14 mouse cellular contexts compared by ENCODE assay signal in the genomic region with DNA sequence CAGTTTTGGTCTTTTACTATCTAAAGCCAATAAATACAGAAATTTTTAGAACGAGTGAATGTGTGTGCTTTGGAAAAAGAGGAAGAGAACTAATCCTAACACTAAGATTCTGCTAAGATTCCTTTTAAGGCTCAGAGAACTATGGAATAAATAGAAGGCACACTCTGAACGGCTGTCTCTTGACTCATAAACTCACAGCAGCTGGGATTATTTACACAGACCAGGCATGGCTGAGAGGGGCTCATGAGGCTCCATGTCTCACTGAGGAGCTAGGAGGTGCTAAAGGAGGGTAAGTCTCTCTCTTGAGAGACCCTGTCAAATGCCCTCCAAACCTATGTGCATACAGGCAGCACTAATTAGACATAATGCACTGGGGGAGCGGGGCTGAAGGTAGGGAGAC.
DNase-seq lines count a peak whose midpoint lies in the region; ATAC-seq and TF ChIP-seq lines count a peak whose summit lies in the region.
"Had no signal": no experiment of that assay in that cellular context is flagged by ENCODE, and none has a peak within 500 bp of the region (broad histone marks: within the 10 kb centered on the region; RNA-seq: fewer than 3 reads in every experiment).

No protein-coding gene starts in this region.

- DNase-seq in heart, postnatal 4 days, result no peak
- no peak for DNase-seq in limb, embryonic 10.5 days (ENCODE audit: low spot score)
- DNase-seq in liver, embryonic 11.5 days (ENCODE audit: low spot score), result no peak
- DNase-seq: B cell, adult 2 months; cerebellum, postnatal 25 days; heart, postnatal 36 days had no signal

- no peak overlapping the region for H3K4me3 ChIP-seq in heart, embryonic 15.5 days
- H3K4me3 ChIP-seq in limb, embryonic 12.5 days (replicated peaks), result no peak overlapping the region
- H3K4me3 ChIP-seq in limb, embryonic 10.5 days, result no peak overlapping the region
- no peak overlapping the region for H3K4me3 ChIP-seq in embryonic facial prominence, embryonic 12.5 days
- H3K4me3 ChIP-seq in myocyte, result no peak overlapping the region
- no peak overlapping the region for H3K4me3 ChIP-seq in liver, embryonic 11.5 days (ENCODE audit: low read depth, low read length)
- H3K4me3 ChIP-seq: limb, embryonic 15.5 days; megakaryocyte, embryonic 14.5 days had no signal

- H3K36me3 ChIP-seq in heart, embryonic 15.5 days, result no peaks in the 10 kb centered on the region
- no peaks in the 10 kb centered on the region for H3K36me3 ChIP-seq in limb, embryonic 12.5 days
- no peaks in the 10 kb centered on the region for H3K36me3 ChIP-seq in limb, embryonic 10.5 days
- H3K36me3 ChIP-seq in embryonic facial prominence, embryonic 12.5 days, result no peaks in the 10 kb centered on the region
- no peaks in the 10 kb centered on the region for H3K36me3 ChIP-seq in myocyte (ENCODE audit: control insufficient read depth, insufficient read depth)
- H3K36me3 ChIP-seq in liver, embryonic 11.5 days (ENCODE audit: control insufficient read depth, insufficient read depth, low read length), result no peaks in the 10 kb centered on the region
- H3K36me3 ChIP-seq: limb, embryonic 15.5 days had no signal

- ATAC-seq in heart, embryonic 15.5 days (replicated peaks; ENCODE audit: insufficient number of reproducible peaks, insufficient read depth, low FRiP score, low read depth), result no peak
- no peak for ATAC-seq in limb, embryonic 12.5 days (ENCODE audit: insufficient number of reproducible peaks, insufficient read depth, low FRiP score, low TSS enrichment, low read depth)
- 0 out of 2 replicates have a peak, but pooled peaks have one; percentile 52 for ATAC-seq in embryonic facial prominence, embryonic 12.5 days (ENCODE audit: insufficient number of reproducible peaks, insufficient read depth, low FRiP score, low TSS enrichment)
- ATAC-seq in granulocyte monocyte progenitor cell, adult 5-6 weeks (replicated peaks; ENCODE audit: poor library complexity, severe bottlenecking), result no peak
- no peak for ATAC-seq in liver, embryonic 11.5 days (replicated peaks; ENCODE audit: low FRiP score)
- ATAC-seq: hindbrain, postnatal 0 days had no signal

- H3K4me1 ChIP-seq in heart, embryonic 15.5 days (replicated peaks), result peaks cover 47% of the 10 kb centered on the region
- H3K4me1 ChIP-seq in limb, embryonic 12.5 days (replicated peaks), result peaks cover 23% of the 10 kb centered on the region
- peaks cover 13% of the 10 kb centered on the region; the same call in 1 of the 2 replicates for H3K4me1 ChIP-seq in limb, embryonic 10.5 days
- H3K4me1 ChIP-seq in embryonic facial prominence, embryonic 12.5 days, result peaks cover 19% of the 10 kb centered on the region
- peaks cover 2% of the 10 kb centered on the region; the same call in 1 of the 2 replicates for H3K4me1 ChIP-seq in liver, embryonic 11.5 days (replicated peaks; ENCODE audit: control insufficient read depth, insufficient read depth, low read length)

- H3K4me2 ChIP-seq in heart, embryonic 15.5 days, result no peak overlapping the region
- H3K4me2 ChIP-seq in limb, embryonic 12.5 days, result no peak overlapping the region
- no peak overlapping the region for H3K4me2 ChIP-seq in embryonic facial prominence, embryonic 12.5 days (replicated peaks)
- H3K4me2 ChIP-seq in myocyte (ENCODE audit: low read depth), result peak overlapping the region; percentile 43
- no peak overlapping the region for H3K4me2 ChIP-seq in liver, embryonic 11.5 days
- H3K4me2 ChIP-seq: limb, embryonic 15.5 days had no signal

- WGBS in heart, embryonic 15.5 days, result 50% methylated on average over 3 of the region's 3 CpGs
- 34% methylated on average over 3 of the region's 3 CpGs for WGBS in limb, embryonic 12.5 days
- 63% methylated on average over 3 of the region's 3 CpGs for WGBS in limb, embryonic 10.5 days
- 48% methylated on average over 3 of the region's 3 CpGs for WGBS in embryonic facial prominence, embryonic 12.5 days
- WGBS in liver, embryonic 11.5 days, result 65% methylated on average over 3 of the region's 3 CpGs

- H3K9me3 ChIP-seq in heart, embryonic 15.5 days (replicated peaks), result no peaks in the 10 kb centered on the region
- no peaks in the 10 kb centered on the region for H3K9me3 ChIP-seq in limb, embryonic 12.5 days
- H3K9me3 ChIP-seq in limb, embryonic 10.5 days (replicated peaks), result no peaks in the 10 kb centered on the region
- H3K9me3 ChIP-seq in embryonic facial prominence, embryonic 12.5 days, result no peaks in the 10 kb centered on the region
- no peaks in the 10 kb centered on the region for H3K9me3 ChIP-seq in liver, embryonic 11.5 days (ENCODE audit: control insufficient read depth, low read length)
- H3K9me3 ChIP-seq: limb, embryonic 15.5 days had no signal

- H3K27me3 ChIP-seq in heart, embryonic 15.5 days, result no peaks in the 10 kb centered on the region
- H3K27me3 ChIP-seq in limb, embryonic 12.5 days, result no peaks in the 10 kb centered on the region
- no peaks in the 10 kb centered on the region for H3K27me3 ChIP-seq in limb, embryonic 10.5 days (ENCODE audit: low read depth, poor library complexity, severe bottlenecking)
- no peaks in the 10 kb centered on the region for H3K27me3 ChIP-seq in embryonic facial prominence, embryonic 12.5 days
- no peaks in the 10 kb centered on the region for H3K27me3 ChIP-seq in myocyte (ENCODE audit: control insufficient read depth, insufficient read depth, insufficient read length)
- H3K27me3 ChIP-seq in liver, embryonic 11.5 days (replicated peaks; ENCODE audit: control insufficient read depth, insufficient read depth, low read length), result no peaks in the 10 kb centered on the region
- H3K27me3 ChIP-seq: limb, embryonic 15.5 days; megakaryocyte, embryonic 14.5 days had no signal

- no peak for TF ChIP-seq POLR2A in myocyte (IDR thresholded peaks at IDR 0.05; ENCODE audit: insufficient read length, low read depth)

- peaks cover 100% of the 10 kb centered on the region for H3K79me2 ChIP-seq in myocyte (ENCODE audit: control insufficient read depth, insufficient read depth)

- peak overlapping the region; percentile 53 for H3K27ac ChIP-seq in heart, embryonic 15.5 days
- H3K27ac ChIP-seq in limb, embryonic 12.5 days, result 0 out of 2 replicates have a peak overlapping the region, but pooled peaks have one; percentile 41
- H3K27ac ChIP-seq in limb, embryonic 10.5 days, result no peak overlapping the region
- no peak overlapping the region for H3K27ac ChIP-seq in embryonic facial prominence, embryonic 12.5 days
- H3K27ac ChIP-seq in liver, embryonic 11.5 days (ENCODE audit: low read depth, low read length), result no peak overlapping the region
- H3K27ac ChIP-seq: hindbrain, postnatal 0 days; limb, embryonic 15.5 days had no signal

- H3K9ac ChIP-seq in heart, embryonic 15.5 days, result no peak overlapping the region
- H3K9ac ChIP-seq in limb, embryonic 12.5 days (replicated peaks), result no peak overlapping the region
- no peak overlapping the region for H3K9ac ChIP-seq in embryonic facial prominence, embryonic 12.5 days
- H3K9ac ChIP-seq in liver, embryonic 11.5 days (ENCODE audit: low read depth, low read length), result no peak overlapping the region
- H3K9ac ChIP-seq: limb, embryonic 15.5 days had no signal

- H3ac ChIP-seq in myocyte (ENCODE audit: control insufficient read depth, insufficient read length), result no peak overlapping the region

TF ChIP-seq in myocyte, 11 proteins besides CTCF, POLR2A, EP300 and RAD21:
- TF ChIP-seq MYOG (IDR thresholded peaks at IDR 0.05; ENCODE audit: control insufficient read depth in 1 of 3, insufficient read depth in 1 of 3, insufficient read length in 2 of 3, low read depth in 2 of 3) (peak in 1 of 3 experiments; percentile 14), REST (IDR thresholded peaks at IDR 0.05; ENCODE audit: insufficient read depth, insufficient read length) (no peak)

Comparison
In these comparisons a context has a peak if more than half of its experiments do, and no peak if none do; other contexts are left out.
1. H3K27ac ChIP-seq: peak in heart, embryonic 15.5 days (single experiment) and limb, embryonic 12.5 days (single experiment); none in limb, embryonic 10.5 days (single experiment), embryonic facial prominence, embryonic 12.5 days (single experiment) and liver, embryonic 11.5 days (single experiment).